Mouse (Mus musculus) forebrain, embryonic 16.5 days (tissue): ENCODE data around the gene Cnpy1. TPM values are rescaled to one million over a fixed set of nuclear protein-coding genes. Genes with fewer than 3 reads are reported as not detected.

Experiments
- ATAC-seq: fragments of 200-750 bp; cut with Nextera tagmentation; 2 replicates; pipeline ENCODE4 v1.8.0; 2017; ENCODE audit warnings: mild to moderate bottlenecking, moderate library complexity
- H3K27ac ChIP-seq: fragments of 300-500 bp; sonication (generic); 2 replicates; pipeline ENCODE4 v1.5.1; 2014; ENCODE audit warnings: low read length, control low read depth
- H3K27me3 ChIP-seq: fragments of 300-500 bp; sonication (generic); replicated peaks from 2 replicates; pipeline ENCODE4 v1.6.1; 2014; ENCODE audit warnings: low read length; ENCODE audit not compliant: control insufficient read depth, insufficient read depth
- H3K36me3 ChIP-seq: fragments of 300-500 bp; sonication (generic); 2 replicates; pipeline ENCODE4 v1.6.1; 2014; ENCODE audit not compliant: control insufficient read depth, insufficient read depth
- H3K4me1 ChIP-seq: fragments of 300-500 bp; sonication (generic); replicated peaks from 2 replicates; pipeline ENCODE4 v1.6.1; 2014; ENCODE audit warnings: low read length; ENCODE audit not compliant: control insufficient read depth, insufficient read depth
- H3K4me2 ChIP-seq: fragments of 300-500 bp; sonication (generic); 2 replicates; pipeline ENCODE4 v1.6.1; 2014; ENCODE audit warnings: mild to moderate bottlenecking, low read length, control low read depth
- H3K4me3 ChIP-seq: fragments of 300-500 bp; sonication (generic); replicated peaks from 2 replicates; pipeline ENCODE4 v1.5.1; 2014; ENCODE audit warnings: mild to moderate bottlenecking, low read length, control low read depth
- H3K9ac ChIP-seq: fragments of 300-500 bp; sonication (generic); replicated peaks from 2 replicates; pipeline ENCODE4 v1.6.1; 2014; ENCODE audit warnings: low read depth, low read length, control low read depth
- H3K9me3 ChIP-seq: fragments of 300-500 bp; sonication (generic); 2 replicates; pipeline ENCODE4 v1.6.1; 2016; ENCODE audit warnings: low read length; ENCODE audit not compliant: control insufficient read depth
- WGBS: fragments of 180-500 bp; shearing (Covaris S2); extraction: QIAGEN DNeasy Blood & Tissue Kit; methylation state at CpG from one replicate; pipeline ENCODE4 v1.1.7; 2014; 5-methylcytosine and 5-hydroxymethylcytosine counted together
- polyA plus RNA-seq: library from polyadenylated mRNA; unstranded; fragments of >200 nt; fragmentation: Nextera tagmentation; extraction: Ambion mirVana; gene quantifications from 2 replicates; pipeline ENCODE4 v1.2.1, GENCODE M21; 2015

Gene Cnpy1
- polyA plus RNA-seq, 1 experiment from 2014 or later, result 1.1 TPM

DNA sequence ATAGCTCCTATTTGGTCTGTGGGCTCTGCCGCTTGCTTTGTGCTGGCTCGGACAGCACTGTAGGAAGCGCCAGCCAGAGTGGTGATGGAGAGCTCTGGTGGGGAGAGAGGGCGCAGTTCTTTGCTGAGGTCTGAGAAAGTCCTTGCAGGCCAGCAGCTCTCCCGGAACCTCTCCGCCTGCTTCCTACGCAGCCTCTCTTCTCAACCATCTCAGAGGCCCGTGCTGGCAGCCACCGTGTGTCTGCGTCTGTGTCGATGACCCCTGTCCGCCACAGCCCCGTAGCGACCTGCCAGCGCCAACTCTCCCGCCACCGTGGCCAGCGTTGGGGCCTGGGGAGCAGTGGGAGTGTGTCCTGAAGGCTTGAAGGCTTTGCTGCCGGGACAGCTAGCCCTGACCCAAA is 74.7 kb downstream of the Cnpy1 start:
- peaks cover 74% of the 10 kb centered on the region for H3K27me3 ChIP-seq
- H3K36me3 ChIP-seq, result no peaks in the 10 kb centered on the region
- WGBS, result under 1% methylated on average over 19 of the region's 19 CpGs
- H3K4me1 ChIP-seq, result peaks cover 15% of the 10 kb centered on the region
- no peak for ATAC-seq
- H3K4me3 ChIP-seq, result no peak overlapping the region
- H3K27ac ChIP-seq, result no peak overlapping the region
- no peak overlapping the region for H3K4me2 ChIP-seq
- no peaks in the 10 kb centered on the region for H3K9me3 ChIP-seq
- H3K9ac ChIP-seq, result no peak overlapping the region

DNA sequence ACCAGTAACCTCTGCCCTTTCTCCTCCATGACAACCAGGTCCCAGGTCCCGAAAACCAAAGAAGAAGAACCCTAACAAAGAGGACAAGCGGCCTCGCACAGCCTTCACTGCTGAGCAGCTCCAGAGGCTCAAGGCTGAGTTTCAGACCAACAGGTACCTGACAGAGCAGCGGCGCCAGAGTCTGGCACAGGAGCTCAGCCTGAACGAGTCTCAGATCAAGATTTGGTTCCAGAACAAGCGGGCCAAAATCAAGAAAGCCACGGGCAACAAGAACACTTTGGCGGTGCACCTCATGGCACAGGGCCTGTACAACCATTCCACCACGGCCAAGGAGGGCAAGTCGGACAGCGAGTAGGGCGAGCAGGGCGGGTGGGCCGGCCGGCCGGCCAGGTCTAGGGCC is 75.5 kb downstream of the Cnpy1 start:
- Histone ChIP-seq H3K27me3 (peaks cover 76% of the 10 kb centered on the region), H3K4me3 (no peak overlapping the region), H3K9ac (no peak overlapping the region), H3K9me3 (no peaks in the 10 kb centered on the region), H3K27ac (no peak overlapping the region), H3K4me2 (no peak overlapping the region), H3K4me1 (peaks cover 21% of the 10 kb centered on the region), H3K36me3 (no peaks in the 10 kb centered on the region)
- 2% methylated on average over 17 of the region's 17 CpGs for WGBS
- ATAC-seq, result no peak

DNA sequence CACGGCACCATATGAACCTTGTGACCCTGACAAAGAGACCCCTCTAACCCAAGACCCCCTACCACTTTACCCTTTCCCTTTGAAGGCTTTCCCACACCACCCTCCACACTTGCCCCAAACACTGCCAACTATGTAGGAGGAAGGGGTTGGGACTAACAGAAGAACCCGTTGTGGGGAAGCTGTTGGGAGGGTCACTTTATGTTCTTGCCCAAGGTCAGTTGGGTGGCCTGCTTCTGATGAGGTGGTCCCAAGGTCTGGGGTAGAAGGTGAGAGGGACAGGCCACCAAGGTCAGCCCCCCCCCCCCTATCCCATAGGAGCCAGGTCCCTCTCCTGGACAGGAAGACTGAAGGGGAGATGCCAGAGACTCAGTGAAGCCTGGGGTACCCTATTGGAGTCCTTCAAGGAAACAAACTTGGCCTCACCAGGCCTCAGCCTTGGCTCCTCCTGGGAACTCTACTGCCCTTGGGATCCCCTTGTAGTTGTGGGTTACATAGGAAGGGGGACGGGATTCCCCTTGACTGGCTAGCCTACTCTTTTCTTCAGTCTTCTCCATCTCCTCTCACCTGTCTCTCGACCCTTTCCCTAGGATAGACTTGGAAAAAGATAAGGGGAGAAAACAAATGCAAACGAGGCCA is 76.3 kb downstream of the Cnpy1 start:
- H3K9ac ChIP-seq, result no peak overlapping the region
- WGBS, result 1% methylated on average over 5 of the region's 5 CpGs
- no peaks in the 10 kb centered on the region for H3K9me3 ChIP-seq
- no peak for ATAC-seq
- H3K27me3 ChIP-seq, result peaks cover 77% of the 10 kb centered on the region
- H3K27ac ChIP-seq, result no peak overlapping the region
- no peak overlapping the region for H3K4me2 ChIP-seq
- peaks cover 21% of the 10 kb centered on the region for H3K4me1 ChIP-seq
- no peaks in the 10 kb centered on the region for H3K36me3 ChIP-seq
- no peak overlapping the region for H3K4me3 ChIP-seq

DNA sequence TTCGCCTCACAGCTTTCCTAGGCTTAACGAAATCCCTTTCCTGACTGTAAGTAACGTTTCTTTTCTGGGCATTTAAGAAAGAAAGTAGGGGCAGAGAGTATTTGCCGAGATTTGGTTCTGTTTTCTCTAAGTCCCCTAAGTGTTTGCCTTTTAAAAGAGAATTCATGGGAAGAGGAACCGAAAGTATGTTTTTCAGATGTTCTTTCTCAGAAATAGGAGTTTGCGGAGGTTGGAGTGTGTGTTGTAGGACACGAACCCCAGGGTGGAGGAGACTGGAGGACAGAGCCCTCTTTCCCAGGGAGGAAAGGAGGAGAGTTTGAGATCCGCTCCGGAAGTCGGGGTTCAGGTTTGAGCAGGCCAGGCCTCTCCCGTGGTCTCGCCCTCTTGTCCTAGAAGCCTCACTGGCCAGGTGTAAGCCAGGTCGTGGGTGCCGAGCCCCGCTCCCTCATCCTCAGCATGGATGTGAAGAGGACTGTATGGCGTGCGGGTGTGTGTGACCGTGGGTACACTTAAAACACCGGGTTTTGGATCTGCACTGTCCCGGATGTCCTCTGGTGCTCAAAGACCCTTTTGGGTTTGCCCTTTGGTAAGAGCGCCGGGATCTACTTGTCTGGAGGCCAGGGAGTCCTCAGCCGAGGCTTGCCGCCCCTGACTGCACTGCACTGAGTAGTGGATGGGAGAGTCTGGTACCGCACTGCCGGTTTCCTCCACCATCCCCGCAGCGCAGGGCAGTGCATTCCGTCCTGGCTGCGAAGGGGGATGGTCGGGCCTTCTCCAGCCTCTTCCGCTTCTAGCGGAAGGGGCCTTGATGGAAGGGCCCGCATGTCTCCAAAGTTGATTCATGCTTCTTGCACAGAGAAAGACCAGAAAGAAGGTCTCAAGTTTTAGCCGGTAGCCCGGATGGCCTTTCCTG is 77.1 kb downstream of the Cnpy1 start:
- H3K4me2 ChIP-seq, result no peak overlapping the region
- WGBS, result 1% methylated on average over 36 of the region's 36 CpGs
- ATAC-seq, result no peak
- no peaks in the 10 kb centered on the region for H3K9me3 ChIP-seq
- H3K4me3 ChIP-seq, result no peak overlapping the region
- H3K4me1 ChIP-seq, result peaks cover 21% of the 10 kb centered on the region
- no peak overlapping the region for H3K9ac ChIP-seq
- no peaks in the 10 kb centered on the region for H3K36me3 ChIP-seq
- no peak overlapping the region for H3K27ac ChIP-seq
- peaks cover 78% of the 10 kb centered on the region for H3K27me3 ChIP-seq

DNA sequence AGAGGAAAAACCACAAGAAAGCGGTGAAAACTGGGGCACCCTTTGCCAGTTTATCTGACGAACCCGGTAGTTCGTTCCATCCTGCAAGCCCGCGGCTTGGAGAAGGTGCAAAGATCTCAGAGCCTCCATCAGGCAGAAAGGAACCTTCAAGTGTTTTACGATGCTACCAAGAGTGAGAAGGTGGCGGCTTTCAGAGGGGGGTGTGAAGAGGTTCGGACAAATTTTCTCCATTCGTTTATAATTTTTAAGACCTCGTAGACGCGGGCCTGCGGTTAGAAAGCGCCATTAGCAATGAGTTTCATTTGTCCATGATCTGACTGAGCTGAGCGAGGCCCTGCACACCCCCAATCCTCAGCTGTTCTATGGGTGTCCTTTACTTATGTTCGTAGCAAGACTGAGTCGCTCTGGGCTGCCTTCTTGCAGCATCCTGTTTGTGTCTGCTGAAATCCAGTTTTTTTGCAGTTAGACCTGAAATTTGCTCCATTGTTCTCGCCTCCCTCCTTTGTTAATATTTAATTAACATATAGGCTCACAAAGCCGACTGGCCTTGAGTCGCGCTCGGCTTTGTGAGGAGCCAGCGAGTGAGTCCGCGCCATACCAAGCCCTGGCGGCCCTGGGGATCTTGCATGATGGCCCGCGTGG is 77.9 kb downstream of the Cnpy1 start:
- H3K9ac ChIP-seq, result no peak overlapping the region
- under 1% methylated on average over 29 of the region's 29 CpGs for WGBS

DNA sequence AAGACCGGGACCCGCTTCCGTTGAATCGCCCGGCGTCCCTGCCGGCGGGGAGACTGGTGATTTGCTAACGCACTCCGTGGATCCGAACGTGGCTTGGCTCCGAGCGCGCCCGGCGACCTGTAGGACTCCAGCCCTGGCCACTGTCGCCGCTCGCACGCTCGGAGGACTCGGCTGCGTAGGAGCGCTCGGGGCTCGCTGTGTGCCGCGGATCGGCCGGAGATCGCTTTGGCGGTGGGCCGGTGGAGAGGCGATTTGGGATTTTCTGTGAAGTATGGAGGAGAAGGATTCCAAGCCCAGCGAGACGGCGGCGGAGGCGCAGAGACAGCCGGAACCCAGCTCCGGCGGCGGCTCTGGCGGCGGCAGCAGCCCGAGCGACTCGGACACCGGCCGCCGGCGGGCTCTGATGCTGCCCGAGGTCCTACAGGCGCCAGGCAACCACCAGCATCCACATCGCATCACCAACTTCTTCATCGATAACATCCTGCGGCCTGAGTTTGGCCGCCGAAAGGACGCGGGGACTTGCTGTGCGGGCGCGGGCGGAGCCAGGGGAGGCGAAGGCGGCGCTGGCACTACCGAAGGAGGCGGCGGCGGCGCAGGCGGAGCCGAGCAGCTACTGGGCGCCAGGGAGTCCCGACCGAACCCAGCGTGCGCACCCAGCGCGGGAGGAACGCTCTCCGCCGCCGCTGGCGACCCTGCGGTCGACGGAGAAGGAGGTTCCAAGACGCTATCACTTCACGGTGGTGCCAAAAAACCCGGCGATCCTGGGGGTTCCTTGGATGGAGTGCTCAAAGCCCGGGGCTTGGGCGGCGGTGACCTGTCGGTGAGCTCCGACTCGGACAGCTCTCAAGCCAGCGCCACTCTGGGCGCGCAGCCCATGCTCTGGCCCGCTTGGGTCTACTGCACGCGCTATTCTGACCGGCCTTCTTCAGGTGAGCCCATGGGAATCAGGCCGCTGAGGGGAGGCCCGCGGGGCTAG is 79.1 kb downstream of the Cnpy1 start:
- H3K4me1 ChIP-seq, result peaks cover 24% of the 10 kb centered on the region
- peak overlapping the region; percentile 48 for H3K4me3 ChIP-seq
- WGBS, result under 1% methylated on average over 104 of the region's 111 CpGs
- H3K27ac ChIP-seq, result no peak overlapping the region
- H3K27me3 ChIP-seq, result peaks cover 76% of the 10 kb centered on the region
- peak overlapping the region; percentile 86 for H3K4me2 ChIP-seq
- H3K9ac ChIP-seq, result no peak overlapping the region; the same call in 1 of the 2 replicates
- H3K36me3 ChIP-seq, result no peaks in the 10 kb centered on the region
- peak; percentile 48 for ATAC-seq
- H3K9me3 ChIP-seq, result no peaks in the 10 kb centered on the region

More for the DNA sequence above, 77.9 kb downstream of the Cnpy1 start:
- Histone ChIP-seq H3K27ac (no peak overlapping the region), H3K27me3 (peaks cover 77% of the 10 kb centered on the region), H3K9me3 (no peaks in the 10 kb centered on the region), H3K36me3 (no peaks in the 10 kb centered on the region), H3K4me2 (no peak overlapping the region), H3K4me1 (peaks cover 21% of the 10 kb centered on the region), H3K4me3 (no peak overlapping the region)
- no peak for ATAC-seq

DNA sequence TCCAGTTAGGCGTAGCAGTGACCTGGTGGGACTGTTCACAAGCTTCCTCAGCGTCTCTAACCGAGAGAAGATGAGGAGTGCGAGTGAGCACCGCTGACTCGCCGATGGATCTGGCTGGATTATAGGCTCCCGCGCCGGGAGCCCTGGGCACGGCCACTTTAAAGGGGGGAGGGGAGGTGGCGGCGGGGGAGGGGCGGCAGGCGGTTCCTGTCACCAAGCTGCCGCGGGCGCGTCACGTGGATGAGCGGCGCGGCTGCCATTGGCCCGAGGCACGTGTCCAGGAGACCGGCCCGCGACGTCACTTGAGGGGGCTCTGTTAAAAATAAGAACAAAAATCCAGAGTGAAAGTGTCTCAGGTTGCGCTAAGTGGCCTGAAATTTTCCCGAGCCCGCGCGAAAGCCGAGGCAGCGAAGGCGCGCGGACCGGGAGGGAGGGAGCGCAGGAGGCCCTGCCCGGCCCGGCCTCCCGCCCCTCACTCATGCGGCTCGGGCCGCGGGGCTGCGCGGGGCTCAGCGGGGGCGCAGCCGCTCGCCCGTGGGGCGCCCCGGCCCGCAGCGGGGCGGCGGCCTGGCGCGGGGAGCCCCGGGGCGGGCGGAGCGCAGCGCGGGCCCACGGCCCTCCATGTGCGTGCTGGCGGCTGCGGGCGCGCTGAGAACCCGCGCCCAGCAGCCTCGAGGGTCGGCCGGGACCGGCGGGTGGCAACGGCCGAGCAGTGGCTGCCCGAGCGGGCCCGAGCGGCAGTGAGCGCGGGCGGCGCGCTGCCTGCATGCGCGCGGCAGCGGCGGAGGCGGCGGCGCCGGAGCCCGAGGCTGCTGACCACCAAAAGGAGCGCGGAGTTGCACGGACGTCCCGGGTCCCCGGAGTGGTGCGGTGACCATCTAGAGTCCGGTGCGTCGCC is 80.0 kb downstream of the Cnpy1 start, which contains the start of gene En2:
TSS of gene En2 (plus strand) at position 337 of the 898 bp plus-strand sequence.
- H3K9ac ChIP-seq, result peak within 1 kb of the TSS; percentile 42; the same call in 1 of the 2 replicates
- H3K4me3 ChIP-seq, result peak within 1 kb of the TSS; percentile 48
- H3K36me3 ChIP-seq, result no peaks in the 10 kb centered on the region
- peaks cover 24% of the 10 kb centered on the region for H3K4me1 ChIP-seq
- no peak within 1 kb of the TSS for H3K27ac ChIP-seq
- H3K4me2 ChIP-seq, result peak within 1 kb of the TSS; percentile 86
- H3K27me3 ChIP-seq, result peaks cover 77% of the 10 kb centered on the region
- ATAC-seq, result peak; percentile 70
- under 1% methylated on average over 92 of the region's 113 CpGs for WGBS
- no peaks in the 10 kb centered on the region for H3K9me3 ChIP-seq

DNA sequence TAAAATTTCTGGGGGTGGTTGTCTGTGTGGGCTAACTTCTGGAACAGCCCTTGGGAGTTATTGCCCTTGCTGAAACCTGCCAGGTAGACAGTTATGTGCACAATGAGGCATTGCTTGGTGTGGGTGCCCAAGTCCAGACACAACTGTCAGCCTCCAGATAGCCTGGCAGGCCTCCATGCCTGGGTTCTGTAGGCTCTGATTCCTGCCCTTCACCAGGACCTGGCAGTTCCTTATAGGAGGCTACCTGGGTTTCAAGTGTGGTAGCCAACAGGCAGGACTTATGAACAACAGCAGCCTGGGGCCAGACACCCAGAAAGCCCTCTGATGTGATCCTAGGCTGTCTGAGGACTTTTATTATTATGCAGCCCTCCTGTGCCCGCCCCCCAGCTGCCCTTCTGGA is 81.7 kb downstream of the Cnpy1 start:
- H3K4me2 ChIP-seq, result no peak overlapping the region
- WGBS, result 7% methylated on average over 1 of the region's 1 CpGs
- H3K9me3 ChIP-seq, result no peaks in the 10 kb centered on the region
- no peak for ATAC-seq
- H3K36me3 ChIP-seq, result no peaks in the 10 kb centered on the region
- peaks cover 24% of the 10 kb centered on the region for H3K4me1 ChIP-seq
- peaks cover 78% of the 10 kb centered on the region for H3K27me3 ChIP-seq
- no peak overlapping the region for H3K4me3 ChIP-seq
- no peak overlapping the region for H3K27ac ChIP-seq
- no peak overlapping the region for H3K9ac ChIP-seq
